Mouse (Mus musculus) midbrain, embryonic 13.5 days (tissue): Measurements from ENCODE around the gene Strada. TPM values are rescaled to one million over a fixed set of nuclear protein-coding genes. Genes with fewer than 3 reads are reported as not detected.
"Not testable (repeated sequence)": the region's sequence is repeated elsewhere in the genome, so short reads cannot be mapped to it uniquely, and the experiment has no call there.

Experiments
- ATAC-seq: fragments of 200-750 bp; cut with Nextera tagmentation; 2 replicates; pipeline ENCODE4 v1.8.0; 2017; ENCODE audit warnings: mild to moderate bottlenecking, moderate TSS enrichment, moderate library complexity
- H3K27ac ChIP-seq: fragments of 300-500 bp; sonication (generic); 2 replicates; pipeline ENCODE4 v1.5.1; 2015; ENCODE audit warnings: inconsistent platforms, mild to moderate bottlenecking, moderate library complexity
- H3K27me3 ChIP-seq: fragments of 300-500 bp; sonication (generic); 2 replicates; pipeline ENCODE4 v1.6.1; 2015; ENCODE audit warnings: mild to moderate bottlenecking, inconsistent platforms
- H3K36me3 ChIP-seq: fragments of 300-500 bp; sonication (generic); 2 replicates; pipeline ENCODE4 v1.6.1; 2015; ENCODE audit warnings: mild to moderate bottlenecking, inconsistent platforms
- H3K4me1 ChIP-seq: fragments of 300-500 bp; sonication (generic); replicated peaks from 2 replicates; pipeline ENCODE4 v1.6.1; 2015; ENCODE audit warnings: inconsistent platforms
- H3K4me2 ChIP-seq: fragments of 300-500 bp; sonication (generic); replicated peaks from 2 replicates; pipeline ENCODE4 v1.6.1; 2015; ENCODE audit warnings: moderate library complexity, mild to moderate bottlenecking, inconsistent platforms
- H3K4me3 ChIP-seq: fragments of 300-500 bp; sonication (generic); replicated peaks from 2 replicates; pipeline ENCODE4 v1.5.1; 2015; ENCODE audit warnings: mild to moderate bottlenecking, inconsistent platforms
- H3K9ac ChIP-seq: fragments of 300-500 bp; sonication (generic); replicated peaks from 2 replicates; pipeline ENCODE4 v1.6.1; 2015; ENCODE audit warnings: mild to moderate bottlenecking, inconsistent platforms
- H3K9me3 ChIP-seq: fragments of 300-500 bp; sonication (generic); 2 replicates; pipeline ENCODE4 v1.6.1; 2016; ENCODE audit warnings: mild to moderate bottlenecking, inconsistent platforms
- WGBS: fragments of 180-500 bp; shearing (Covaris S2); methylation state at CpG from one replicate; pipeline ENCODE4 v1.1.7; 2015; 5-methylcytosine and 5-hydroxymethylcytosine counted together
- polyA plus RNA-seq: library from polyadenylated mRNA; unstranded; fragments of >200 nt; fragmentation: Nextera tagmentation; extraction: Ambion mirVana; gene quantifications from 2 replicates; pipeline ENCODE4 v1.2.1, GENCODE M21; 2015

Strada gene
- polyA plus RNA-seq, 1 experiment from 2014 or later, result 33.8 TPM

DNA sequence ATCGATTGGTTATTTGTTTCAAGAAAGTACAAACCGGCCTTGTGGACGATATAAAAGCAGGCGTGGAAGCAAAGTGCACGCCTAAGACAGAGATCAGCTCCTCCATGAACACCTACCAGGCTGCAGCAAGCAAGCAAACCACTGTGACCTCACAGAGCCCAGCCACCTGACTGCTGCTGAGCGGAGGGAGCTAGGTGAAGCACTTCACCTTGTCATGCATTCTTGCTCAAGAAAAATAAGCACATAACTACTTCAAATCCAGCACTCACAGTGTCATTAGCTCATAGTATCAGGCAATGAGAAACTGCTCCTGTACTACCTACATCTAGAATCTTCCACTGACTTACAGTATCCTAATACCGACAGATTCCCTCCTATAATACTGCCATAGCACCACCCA, 2.0 kb downstream of the Strada start:
- not testable (repeated sequence) for H3K27ac ChIP-seq, ATAC-seq, H3K27me3 ChIP-seq, H3K4me1 ChIP-seq, H3K4me3 ChIP-seq, H3K4me2 ChIP-seq, H3K9ac ChIP-seq, H3K9me3 ChIP-seq
- peaks cover 76% of the 10 kb centered on the region for H3K36me3 ChIP-seq
- WGBS, result 97% methylated on average over 7 of the region's 7 CpGs

DNA sequence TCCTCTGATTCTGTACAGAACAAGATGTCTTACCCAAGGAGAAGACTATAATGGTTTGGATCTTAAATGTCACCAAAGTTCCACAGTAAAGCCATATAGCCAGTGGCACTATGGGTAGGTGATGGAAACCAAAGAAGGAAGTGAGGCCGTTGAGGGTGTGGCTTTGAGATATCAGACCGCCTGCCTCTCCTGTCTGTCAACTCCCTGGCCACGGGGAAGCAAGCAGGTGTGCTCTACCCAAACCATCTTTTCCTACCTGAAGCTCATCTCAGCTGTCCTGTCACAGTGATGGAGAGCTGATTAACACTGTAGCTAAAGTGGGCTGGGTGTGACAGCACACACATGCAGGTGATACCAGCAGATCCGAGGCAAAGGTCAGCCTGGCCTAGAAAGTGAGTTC, 3.7 kb downstream of the Strada start:
- no peak overlapping the region for H3K27ac ChIP-seq
- no peak overlapping the region for H3K9ac ChIP-seq
- H3K36me3 ChIP-seq, result peaks cover 61% of the 10 kb centered on the region
- no peaks in the 10 kb centered on the region for H3K9me3 ChIP-seq
- no peaks in the 10 kb centered on the region for H3K27me3 ChIP-seq
- H3K4me3 ChIP-seq, result no peak overlapping the region
- WGBS, result 91% methylated on average over 4 of the region's 4 CpGs
- peaks cover 4% of the 10 kb centered on the region for H3K4me1 ChIP-seq
- H3K4me2 ChIP-seq, result no peak overlapping the region
- no peak for ATAC-seq

DNA sequence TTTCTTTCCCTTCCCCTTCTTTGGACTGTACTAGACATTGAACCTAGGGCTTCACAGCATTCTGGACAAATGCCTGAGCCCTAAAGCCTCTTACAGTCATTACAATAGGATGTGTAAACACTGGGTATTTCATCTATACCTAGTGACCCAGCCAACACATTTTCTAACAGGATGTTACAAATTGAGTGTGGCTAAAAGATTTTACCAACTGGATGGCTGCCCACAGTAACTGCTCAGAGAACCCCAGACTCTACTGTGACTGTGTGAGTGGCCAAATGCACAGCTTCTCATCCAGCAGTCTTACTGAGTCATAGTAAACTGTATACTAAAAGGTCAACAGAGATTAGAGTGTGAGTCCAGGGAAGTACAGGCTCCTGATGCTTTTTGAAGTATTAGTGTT, 6.6 kb downstream of the Strada start:
- H3K4me1 ChIP-seq, result peaks cover 15% of the 10 kb centered on the region
- no peaks in the 10 kb centered on the region for H3K9me3 ChIP-seq
- H3K4me2 ChIP-seq, result no peak overlapping the region
- peaks cover 34% of the 10 kb centered on the region for H3K36me3 ChIP-seq
- H3K27me3 ChIP-seq, result no peaks in the 10 kb centered on the region
- H3K27ac ChIP-seq, result no peak overlapping the region
- no peak for ATAC-seq
- no peak overlapping the region for H3K9ac ChIP-seq
- no peak overlapping the region for H3K4me3 ChIP-seq

DNA sequence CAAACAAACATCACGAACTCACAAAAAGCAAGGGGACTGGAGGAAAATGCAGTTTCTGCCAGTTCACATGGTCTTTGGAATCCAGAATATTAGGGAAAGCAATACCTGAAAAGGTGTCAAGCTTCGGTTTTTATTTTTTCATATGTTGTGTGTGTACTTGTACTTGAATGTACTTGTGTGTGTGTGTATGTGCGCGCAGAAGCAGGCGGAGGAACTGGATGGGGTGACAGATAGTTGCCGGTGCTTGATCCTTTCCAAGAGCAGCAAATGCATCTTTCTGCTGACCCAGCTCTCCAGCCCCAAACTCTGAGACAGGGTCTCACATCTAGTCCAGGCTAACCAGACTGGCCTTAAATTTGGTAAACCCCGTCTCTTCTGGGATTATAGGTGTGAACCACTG, 7.1 kb downstream of the Strada start:
- peaks cover 30% of the 10 kb centered on the region for H3K36me3 ChIP-seq
- H3K4me2 ChIP-seq, result no peak overlapping the region
- H3K27me3 ChIP-seq, result no peaks in the 10 kb centered on the region
- ATAC-seq, result no peak
- no peak overlapping the region for H3K27ac ChIP-seq
- H3K4me1 ChIP-seq, result peaks cover 15% of the 10 kb centered on the region
- 93% methylated on average over 7 of the region's 7 CpGs for WGBS
- H3K9me3 ChIP-seq, result no peaks in the 10 kb centered on the region
- H3K4me3 ChIP-seq, result no peak overlapping the region
- H3K9ac ChIP-seq, result no peak overlapping the region

DNA sequence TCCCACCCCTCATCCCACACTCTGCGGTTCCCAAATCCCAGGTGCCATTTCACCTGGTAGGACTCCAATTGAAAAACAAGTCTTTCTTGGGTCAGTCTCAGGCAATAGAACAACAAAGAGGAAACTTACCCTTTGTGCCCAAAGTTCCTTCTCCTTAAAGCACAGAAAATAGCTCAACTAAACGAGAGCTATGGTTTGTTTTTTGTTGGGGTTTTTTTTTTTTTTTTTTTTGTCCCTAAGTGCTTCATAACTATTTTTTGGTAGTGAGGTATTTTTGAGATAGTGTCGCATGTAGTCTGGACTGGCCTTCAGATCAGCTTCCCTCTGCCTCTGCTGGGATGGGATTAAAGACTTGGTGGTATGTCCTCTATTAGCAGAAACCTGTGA, 7.8 kb downstream of the Strada start:
- H3K36me3 ChIP-seq, result peaks cover 25% of the 10 kb centered on the region
- no peaks in the 10 kb centered on the region for H3K9me3 ChIP-seq
- H3K4me1 ChIP-seq, result peaks cover 15% of the 10 kb centered on the region
- no peak for ATAC-seq
- WGBS, result 45% methylated on average over 3 of the region's 3 CpGs
- peak overlapping the region; percentile 79 for H3K4me3 ChIP-seq
- peak overlapping the region; percentile 75 for H3K4me2 ChIP-seq
- peak overlapping the region; percentile 87 for H3K27ac ChIP-seq
- no peaks in the 10 kb centered on the region for H3K27me3 ChIP-seq
- peak overlapping the region; percentile 75 for H3K9ac ChIP-seq

DNA sequence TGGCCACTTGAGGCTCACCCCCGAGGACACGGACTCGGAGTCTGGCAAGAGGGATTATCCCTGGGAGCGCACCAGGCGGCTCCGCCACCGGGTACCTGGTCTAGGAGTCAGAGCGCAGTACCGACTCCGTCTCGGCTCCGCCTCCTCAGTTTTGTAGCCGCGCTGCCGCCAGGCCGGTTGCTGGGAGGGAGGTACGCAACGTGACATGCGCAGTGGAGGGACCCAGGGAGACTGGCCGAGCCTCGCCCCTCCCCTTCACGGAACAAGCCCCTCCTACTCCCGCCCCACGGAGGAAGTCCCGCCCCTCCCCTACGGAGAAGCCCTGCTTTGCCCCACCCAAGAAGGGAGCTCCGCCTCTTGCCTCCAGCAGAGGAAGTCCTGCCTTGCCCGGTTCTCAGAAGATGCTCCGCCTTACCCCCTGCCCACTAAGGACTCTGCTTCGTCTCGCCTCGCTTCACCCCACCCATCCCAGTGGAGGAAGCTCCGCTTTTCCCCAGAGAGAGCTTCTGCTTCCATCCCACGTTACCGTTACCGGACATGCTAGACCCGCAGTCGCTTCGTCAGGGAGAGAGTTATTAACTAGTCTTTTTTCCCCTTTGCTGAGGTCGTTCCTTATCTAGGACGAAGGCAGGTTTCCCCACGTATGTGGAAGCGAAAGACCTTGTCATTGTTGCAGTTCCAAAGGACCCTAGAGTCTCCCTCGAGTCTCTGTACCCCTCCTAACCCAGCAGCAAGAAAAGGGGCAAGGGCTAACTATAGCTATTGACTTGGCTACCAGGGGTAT, 8.4 kb downstream of the Strada start:
- peaks cover 24% of the 10 kb centered on the region for H3K36me3 ChIP-seq
- ATAC-seq, result peak; percentile 98
- H3K27ac ChIP-seq, result peak overlapping the region; percentile 88
- WGBS, result under 1% methylated on average over 43 of the region's 44 CpGs
- peak overlapping the region; percentile 75 for H3K4me2 ChIP-seq
- H3K9me3 ChIP-seq, result no peaks in the 10 kb centered on the region
- peak overlapping the region; percentile 87 for H3K9ac ChIP-seq
- peaks cover 15% of the 10 kb centered on the region for H3K4me1 ChIP-seq
- H3K4me3 ChIP-seq, result peak overlapping the region; percentile 79
- H3K27me3 ChIP-seq, result no peaks in the 10 kb centered on the region

DNA sequence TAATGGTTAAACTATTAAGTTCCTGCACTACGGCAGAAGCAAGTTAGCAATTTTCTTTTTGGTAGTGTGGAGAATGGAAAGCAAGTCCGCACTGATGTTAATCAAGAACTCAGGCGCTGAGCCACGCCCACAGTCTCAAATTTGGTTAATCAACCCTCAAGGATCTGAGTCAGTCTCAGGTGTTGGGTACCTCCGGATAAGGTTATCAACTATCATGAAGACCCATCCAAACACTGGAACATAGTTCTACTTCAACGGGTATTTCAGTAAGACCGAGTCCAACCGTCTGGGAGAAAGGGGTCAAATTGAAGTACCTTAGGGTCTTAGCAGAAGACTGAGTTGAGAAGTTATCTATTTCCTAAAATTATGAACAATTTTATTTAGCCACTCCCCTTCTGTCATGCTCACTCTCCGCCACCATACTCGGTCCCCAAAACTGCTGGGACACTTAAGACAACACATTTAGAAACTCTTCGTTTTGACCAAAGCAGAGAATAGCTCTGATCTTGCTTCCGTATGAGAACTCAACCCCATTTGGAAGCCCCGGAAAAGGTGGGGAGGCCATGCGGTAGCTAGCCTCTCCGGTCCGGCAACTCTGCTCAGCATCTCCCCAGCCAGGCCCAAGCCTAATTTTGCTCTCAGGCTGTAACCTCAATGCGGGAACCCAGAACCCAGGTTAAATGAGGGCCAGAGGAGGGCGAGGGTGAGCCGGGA, 9.2 kb downstream of the Strada start:
- no peak; the same call in 1 of the 2 replicates for ATAC-seq

DNA sequence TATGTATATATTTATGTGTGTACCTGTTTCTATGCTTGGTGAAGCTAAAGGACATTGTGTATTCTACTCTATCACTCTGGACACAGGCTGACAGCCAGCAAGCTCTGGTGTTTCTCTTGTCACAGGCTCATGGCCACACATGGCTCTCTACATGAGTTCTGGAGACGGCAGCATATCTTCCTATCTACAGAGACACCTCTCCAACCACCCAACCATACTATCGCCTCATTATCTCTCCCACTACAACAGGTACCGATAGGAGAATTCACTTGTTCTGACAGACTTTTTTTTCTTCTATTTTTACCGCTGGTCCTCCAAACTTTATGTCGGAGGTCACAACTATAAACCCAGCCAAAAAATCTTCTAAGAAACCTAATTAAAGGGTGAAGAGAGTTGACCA, 9.7 kb downstream of the Strada start:
- Histone ChIP-seq H3K9me3 (no peaks in the 10 kb centered on the region), H3K4me3 (peak overlapping the region; percentile 79), H3K27me3 (no peaks in the 10 kb centered on the region), H3K9ac (no peak overlapping the region), H3K27ac (no peak overlapping the region), H3K36me3 (peaks cover 11% of the 10 kb centered on the region), H3K4me1 (peaks cover 15% of the 10 kb centered on the region), H3K4me2 (peak overlapping the region; percentile 75)
- whole genome bisulfite sequencing, result 90% methylated on average over 5 of the region's 5 CpGs
- ATAC-seq, result no peak

More for the DNA sequence above, 9.2 kb downstream of the Strada start:
- H3K27me3 ChIP-seq, result no peaks in the 10 kb centered on the region
- H3K4me1 ChIP-seq, result peaks cover 15% of the 10 kb centered on the region
- peak overlapping the region; percentile 88 for H3K27ac ChIP-seq
- H3K4me3 ChIP-seq, result peak overlapping the region; percentile 79
- H3K4me2 ChIP-seq, result peak overlapping the region; percentile 75
- H3K9me3 ChIP-seq, result no peaks in the 10 kb centered on the region
- WGBS, result 13% methylated on average over 19 of the region's 19 CpGs
- H3K9ac ChIP-seq, result peak overlapping the region; percentile 87
- peaks cover 16% of the 10 kb centered on the region for H3K36me3 ChIP-seq

DNA sequence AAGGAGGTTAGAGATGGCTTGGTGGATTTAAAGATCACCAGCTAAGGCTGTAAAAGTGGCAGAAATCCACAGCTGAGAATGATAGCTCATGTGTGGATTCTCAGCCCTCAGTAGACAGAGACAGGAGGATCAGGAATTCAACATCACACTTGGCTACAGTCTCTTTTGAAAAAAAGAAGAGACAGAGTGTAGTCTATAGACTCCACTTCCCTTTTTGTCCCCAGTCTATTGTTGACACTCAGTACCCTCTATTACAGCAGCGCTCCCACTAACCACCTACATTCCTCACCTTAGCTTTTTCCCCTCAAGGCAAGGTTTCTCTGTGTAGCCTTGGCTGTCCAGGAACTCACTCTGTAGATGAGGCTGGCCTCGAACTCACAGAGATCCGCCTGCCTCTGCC, 10.3 kb downstream of the Strada start:
- peaks cover 15% of the 10 kb centered on the region for H3K4me1 ChIP-seq
- ATAC-seq, result no peak
- no peaks in the 10 kb centered on the region for H3K9me3 ChIP-seq
- H3K27me3 ChIP-seq, result no peaks in the 10 kb centered on the region
- H3K9ac ChIP-seq, result no peak overlapping the region
- H3K27ac ChIP-seq, result no peak overlapping the region
- 97% methylated on average over 3 of the region's 3 CpGs for WGBS
- H3K4me3 ChIP-seq, result no peak overlapping the region
- H3K4me2 ChIP-seq, result no peak overlapping the region
- peaks cover 5% of the 10 kb centered on the region for H3K36me3 ChIP-seq

DNA sequence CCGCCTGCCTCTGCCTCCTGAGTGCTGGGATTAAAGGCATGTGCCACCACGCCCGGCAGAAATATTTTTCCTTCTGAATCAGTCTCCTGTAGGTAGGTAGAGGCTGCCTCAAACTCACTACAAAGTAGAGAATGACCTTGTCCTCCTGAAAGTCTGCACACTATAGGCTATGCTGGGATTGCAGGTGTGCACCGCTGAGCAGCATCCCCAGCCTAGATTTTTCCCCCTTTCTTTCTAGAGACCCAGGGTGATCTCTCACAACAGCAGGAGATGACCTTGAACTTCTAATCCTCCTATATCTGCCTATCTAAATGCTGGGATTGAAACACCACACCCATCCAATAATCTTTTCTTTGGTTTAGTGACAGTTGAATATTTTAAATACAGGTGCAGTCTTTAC, 14.6 kb downstream of the Strada start:
- H3K27ac ChIP-seq, result no peak overlapping the region
- no peak for ATAC-seq
- H3K4me1 ChIP-seq, result peaks cover 5% of the 10 kb centered on the region
- 93% methylated on average over 4 of the region's 4 CpGs for WGBS
- H3K4me2 ChIP-seq, result no peak overlapping the region
- H3K9ac ChIP-seq, result no peak overlapping the region
- no peaks in the 10 kb centered on the region for H3K27me3 ChIP-seq
- peaks cover 18% of the 10 kb centered on the region for H3K36me3 ChIP-seq
- no peaks in the 10 kb centered on the region for H3K9me3 ChIP-seq
- no peak overlapping the region for H3K4me3 ChIP-seq

DNA sequence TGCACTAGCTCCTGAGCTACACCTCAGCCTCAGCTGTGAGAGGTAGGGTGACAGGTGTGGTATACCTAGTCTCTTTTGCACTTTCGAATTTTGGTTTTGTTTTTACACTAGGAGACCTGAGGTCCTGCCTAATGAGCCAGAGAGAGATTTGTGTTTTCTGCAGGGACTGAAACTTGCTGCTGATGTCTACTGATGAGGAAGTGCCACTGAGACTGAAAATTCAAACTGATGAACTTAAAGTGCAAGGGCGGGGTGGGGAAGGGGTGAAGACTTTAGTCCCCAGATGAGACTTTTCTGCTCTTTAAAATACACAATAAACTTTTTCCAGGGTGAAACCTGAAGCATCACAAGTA, 21.5 kb downstream of the Strada start:
- Histone ChIP-seq H3K27me3 (no peaks in the 10 kb centered on the region), H3K9me3 (no peaks in the 10 kb centered on the region), H3K4me3 (no peak overlapping the region), H3K27ac (no peak overlapping the region), H3K9ac (no peak overlapping the region), H3K36me3 (peaks cover 22% of the 10 kb centered on the region), H3K4me1 (no peaks in the 10 kb centered on the region), H3K4me2 (no peak overlapping the region)
- WGBS, result 92% methylated on average over 2 of the region's 2 CpGs
- ATAC-seq, result no peak

DNA sequence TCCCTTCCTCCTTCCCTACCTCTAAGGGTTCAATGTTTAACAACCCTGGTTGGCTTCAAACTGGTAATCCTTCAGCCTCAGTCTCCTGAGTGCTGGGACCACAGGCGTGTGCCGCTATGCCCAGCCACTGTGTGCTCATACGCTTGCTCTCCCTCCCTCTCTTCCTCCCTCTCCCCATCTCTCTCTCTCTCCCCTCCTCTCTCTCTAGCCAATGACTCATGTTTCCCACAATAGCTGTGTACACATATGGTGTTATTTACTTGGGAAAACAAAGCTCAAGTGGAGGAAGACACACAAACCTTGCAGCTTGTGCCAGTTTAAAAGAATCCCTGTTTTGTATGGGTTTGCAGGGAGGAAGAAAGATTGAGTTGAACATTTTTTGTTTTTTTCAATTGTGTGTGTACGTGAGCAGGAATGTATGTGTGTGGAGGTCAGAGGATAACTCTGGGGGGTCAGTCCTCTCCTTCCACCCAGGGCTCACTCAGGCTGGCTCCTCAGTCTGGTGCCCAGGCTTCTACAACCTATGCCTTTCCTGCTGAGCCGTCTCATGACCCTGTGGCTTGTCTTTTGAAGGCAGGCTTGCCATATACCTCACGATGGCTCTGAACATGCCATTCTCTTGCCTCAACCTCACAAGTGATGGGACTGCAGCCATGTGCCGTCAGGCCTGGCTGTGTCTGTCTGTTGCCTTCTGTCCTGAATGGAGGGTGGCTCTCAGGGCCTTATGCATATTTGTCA, 22.1 kb downstream of the Strada start:
- 79% methylated on average over 7 of the region's 7 CpGs for WGBS

More for the DNA sequence above, 22.1 kb downstream of the Strada start:
- H3K4me2 ChIP-seq, result no peak overlapping the region
- H3K27me3 ChIP-seq, result no peaks in the 10 kb centered on the region
- H3K27ac ChIP-seq, result no peak overlapping the region
- H3K36me3 ChIP-seq, result peaks cover 17% of the 10 kb centered on the region
- H3K4me1 ChIP-seq, result no peaks in the 10 kb centered on the region
- H3K9ac ChIP-seq, result no peak overlapping the region
- ATAC-seq, result no peak
- H3K4me3 ChIP-seq, result no peak overlapping the region
- no peaks in the 10 kb centered on the region for H3K9me3 ChIP-seq
